9 mouse cellular contexts compared by ENCODE assay signal in genomic region chr2:70337208-70337611, GRCm38 (mm10).
DNase-seq lines count a peak whose midpoint lies in the region; ATAC-seq and TF ChIP-seq lines count a peak whose summit lies in the region.
"Had no signal": no experiment of that assay in that cellular context is flagged by ENCODE, and none has a peak within 500 bp of the region (broad histone marks: within the 10 kb centered on the region; RNA-seq: fewer than 3 reads in every experiment).

No protein-coding gene starts in this region.

- TF ChIP-seq POLR2A in kidney, adult 2 months (IDR thresholded peaks at IDR 0.05; ENCODE audit: low read depth, low read length) = no peak

- peak overlapping the region; percentile 39 for H3K9ac ChIP-seq in lung, embryonic 16.5 days (ENCODE audit: low read length)
- H3K9ac ChIP-seq: limb, embryonic 12.5 days had no signal

- H3K4me2 ChIP-seq in lung, embryonic 16.5 days (ENCODE audit: low read depth, low read length) = peak overlapping the region; percentile 51
- H3K4me2 ChIP-seq: limb, embryonic 12.5 days had no signal

- H3K27ac ChIP-seq in kidney, adult 2 months (ENCODE audit: insufficient read depth, low read depth, low read length) = no peak overlapping the region
- H3K27ac ChIP-seq in lung, embryonic 16.5 days (ENCODE audit: low read length) = peak overlapping the region; percentile 83
- H3K27ac ChIP-seq: limb, embryonic 12.5 days had no signal

- no peaks in the 10 kb centered on the region for H3K27me3 ChIP-seq in kidney, adult 2 months (replicated peaks; ENCODE audit: control insufficient read depth, insufficient read depth, low read length)
- H3K27me3 ChIP-seq in lung, embryonic 16.5 days (ENCODE audit: control insufficient read depth, insufficient read depth, low read depth, low read length) = no peaks in the 10 kb centered on the region

- no peak for TF ChIP-seq CTCF in kidney, adult 2 months (conservative IDR thresholded peaks at IDR 0.05; ENCODE audit: insufficient read depth, insufficient read length, low read depth, low read length)

- DNase-seq in urinary bladder, postnatal 25 days (ENCODE audit: low spot score) = peak; percentile 3
- DNase-seq in urinary bladder, adult 2 months (ENCODE audit: low spot score) = no peak
- DNase-seq in heart, adult 18-20 months = peak; percentile 33 to 39
- peak; percentile 62 for DNase-seq in kidney, adult 2 months
- no peak for DNase-seq in layer of hippocampus, adult 11-12 months (ENCODE audit: low spot score)
- DNase-seq in testis, postnatal 10 days (ENCODE audit: low spot score) = no peak

- H3K9me3 ChIP-seq in lung, embryonic 16.5 days (ENCODE audit: control insufficient read depth, low read length) = no peaks in the 10 kb centered on the region
- H3K9me3 ChIP-seq: limb, embryonic 12.5 days had no signal

- peak; percentile 94 for ATAC-seq in lung, embryonic 16.5 days (ENCODE audit: low read depth)
- no peak for ATAC-seq in erythroid progenitor cell, adult 5-6 weeks (replicated peaks; ENCODE audit: low FRiP score, poor library complexity, severe bottlenecking)

- no peak overlapping the region for H3K4me3 ChIP-seq in kidney, adult 2 months (ENCODE audit: insufficient read depth, low read depth, low read length)
- H3K4me3 ChIP-seq in lung, embryonic 16.5 days (ENCODE audit: low read length) = peak overlapping the region; percentile 21
- H3K4me3 ChIP-seq: limb, embryonic 12.5 days had no signal

- H3K4me1 ChIP-seq in kidney, adult 2 months (ENCODE audit: control insufficient read depth, insufficient read depth, low read length) = no peaks in the 10 kb centered on the region
- H3K4me1 ChIP-seq in lung, embryonic 16.5 days (replicated peaks; ENCODE audit: control insufficient read depth, insufficient read depth, low read length) = peaks cover 40% of the 10 kb centered on the region

- 14% methylated on average over 7 of the region's 7 CpGs for WGBS in kidney, adult 2 months
- 5% methylated on average over 7 of the region's 7 CpGs for WGBS in lung, embryonic 16.5 days

- H3K36me3 ChIP-seq in kidney, adult 2 months (ENCODE audit: control insufficient read depth, insufficient read depth, low read length) = no peaks in the 10 kb centered on the region
- H3K36me3 ChIP-seq in lung, embryonic 16.5 days (ENCODE audit: control insufficient read depth, insufficient read depth, low read length) = no peaks in the 10 kb centered on the region
- H3K36me3 ChIP-seq: limb, embryonic 12.5 days had no signal

Comparison
In these comparisons a context has a peak if more than half of its experiments do, and no peak if none do; other contexts are left out.
1. DNase-seq: peak in urinary bladder, postnatal 25 days (single experiment), heart, adult 18-20 months (2 of 2) and kidney, adult 2 months (single experiment); none in urinary bladder, adult 2 months (single experiment), layer of hippocampus, adult 11-12 months (single experiment) and testis, postnatal 10 days (single experiment).